Mouse (Mus musculus) cortical plate, adult 2 months (tissue): ENCODE measurements at regions not wholly inside any gene's neighbourhood (a gene's known extent, or its start where the extent isn't known, plus 50 kb on each side); places are given as distances from the start of the nearest gene placed in this dataset.

Source experiments
- CTCF ChIP-seq: fragments of 200-500 bp; IDR thresholded peaks from 2 replicates; pipeline ENCODE4 v1.5.1; 2011; ENCODE audit warnings: mild to moderate bottlenecking, control low read depth, low read length; ENCODE audit not compliant: insufficient read depth; ENCODE audit errors: extremely low read depth
- POLR2A ChIP-seq: fragments of 200-500 bp; IDR thresholded peaks from 2 replicates; pipeline ENCODE4 v1.6.1; 2011; ENCODE audit warnings: mild to moderate bottlenecking, low read length, control low read depth; ENCODE audit not compliant: insufficient read depth; ENCODE audit errors: extremely low read depth

GRCm38 (mm10) chr9:41833408-41833807, 290.7 kb downstream of the Sorl1 start:
- TF ChIP-seq CTCF (no peak), POLR2A (no peak)
